29 mouse cellular contexts compared by ENCODE assay signal in genomic region chr15:7521611-7522010, GRCm38 (mm10).
DNase-seq lines count a peak whose midpoint lies in the region; ATAC-seq and TF ChIP-seq lines count a peak whose summit lies in the region.
"Had no signal": no experiment of that assay in that cellular context is flagged by ENCODE, and none has a peak within 500 bp of the region (broad histone marks: within the 10 kb centered on the region; RNA-seq: fewer than 3 reads in every experiment).

No protein-coding gene starts in this region.

- no peak overlapping the region for H3K27ac ChIP-seq in heart, embryonic 11.5 days (ENCODE audit: low read depth, low read length)
- H3K27ac ChIP-seq in cerebellum, adult 2 months (ENCODE audit: insufficient read depth, low read length) = no peak overlapping the region
- no peak overlapping the region for H3K27ac ChIP-seq in layer of hippocampus, adult 2 months
- H3K27ac ChIP-seq in gastrocnemius, adult 2 months = no peak overlapping the region
- H3K27ac ChIP-seq: heart, embryonic 15.5 days; hindbrain, embryonic 12.5 days; hindbrain, postnatal 0 days; intestine, embryonic 15.5 days; liver, embryonic 14.5 days; midbrain, embryonic 10.5 days; midbrain, embryonic 15.5 days; neural tube, embryonic 12.5 days; stomach, postnatal 0 days had no signal

- H3K27me3 ChIP-seq in heart, embryonic 11.5 days (ENCODE audit: control insufficient read depth, insufficient read depth, low read length) = no peaks in the 10 kb centered on the region
- no peaks in the 10 kb centered on the region for H3K27me3 ChIP-seq in cerebellum, adult 2 months (ENCODE audit: control insufficient read depth, insufficient read depth, low read length)
- H3K27me3 ChIP-seq: heart, embryonic 15.5 days; hindbrain, embryonic 12.5 days; intestine, embryonic 15.5 days; midbrain, embryonic 15.5 days; neural tube, embryonic 12.5 days had no signal

- DNase-seq in heart, adult 11 months = peak; percentile 40
- peak; percentile 9 for DNase-seq in brain, adult 2 months (ENCODE audit: low read depth, low spot score)
- DNase-seq in cerebellum, adult 2 months = peak; percentile 37 to 70
- peak; percentile 64 to 80 for DNase-seq in cerebellum, postnatal 14 days
- no peak for DNase-seq in layer of hippocampus, adult 2 months (ENCODE audit: low spot score in 2 of 2)
- DNase-seq in gastrocnemius, adult 2 months = no peak
- DNase-seq: adrenal gland, postnatal 10 days; kidney, adult 8-10 months; kidney, postnatal 36 days; liver; lung, embryonic 14.5 days; lung, postnatal 14 days; right cerebral cortex, postnatal 4 days; thymus, adult 18-20 months; thymus, postnatal 4 days had no signal

- H3K4me2 ChIP-seq in heart, embryonic 11.5 days = no peak overlapping the region
- H3K4me2 ChIP-seq: heart, embryonic 15.5 days; hindbrain, embryonic 12.5 days; intestine, embryonic 15.5 days; lung, embryonic 14.5 days; midbrain, embryonic 15.5 days; neural tube, embryonic 12.5 days had no signal

- no peak for TF ChIP-seq POLR2A in cerebellum, adult 2 months (IDR thresholded peaks at IDR 0.05; ENCODE audit: borderline replicate concordance, insufficient read depth, low read length)

- TF ChIP-seq CTCF in cerebellum, adult 2 months (IDR thresholded peaks at IDR 0.05; ENCODE audit: borderline replicate concordance, insufficient read depth, low read depth, low read length) = no peak
- no peak for TF ChIP-seq CTCF in layer of hippocampus, adult 2 months (conservative IDR thresholded peaks at IDR 0.05)
- no peak for TF ChIP-seq CTCF in gastrocnemius, adult 2 months (IDR thresholded peaks at IDR 0.05)

- H3K9me3 ChIP-seq in heart, embryonic 11.5 days (replicated peaks; ENCODE audit: control insufficient read depth, low read length) = no peaks in the 10 kb centered on the region
- H3K9me3 ChIP-seq: heart, embryonic 15.5 days; hindbrain, embryonic 12.5 days; intestine, embryonic 15.5 days; midbrain, embryonic 10.5 days; midbrain, embryonic 15.5 days; neural tube, embryonic 12.5 days had no signal

- no peak overlapping the region for H3K4me3 ChIP-seq in heart, embryonic 11.5 days (ENCODE audit: low read depth, low read length)
- H3K4me3 ChIP-seq in cerebellum, adult 2 months (replicated peaks; ENCODE audit: insufficient read depth, low read depth, low read length) = no peak overlapping the region
- H3K4me3 ChIP-seq in layer of hippocampus, adult 2 months = no peak overlapping the region
- no peak overlapping the region for H3K4me3 ChIP-seq in gastrocnemius, adult 2 months
- H3K4me3 ChIP-seq: erythroblast, embryonic 14.5 days; heart, embryonic 15.5 days; hindbrain, embryonic 12.5 days; intestine, embryonic 15.5 days; midbrain, embryonic 10.5 days; midbrain, embryonic 15.5 days; myocyte; neural tube, embryonic 12.5 days had no signal

- no peaks in the 10 kb centered on the region for H3K36me3 ChIP-seq in heart, embryonic 11.5 days (ENCODE audit: control insufficient read depth, insufficient read depth, low read length)
- H3K36me3 ChIP-seq: heart, embryonic 15.5 days; hindbrain, embryonic 12.5 days; intestine, embryonic 15.5 days; midbrain, embryonic 10.5 days; midbrain, embryonic 15.5 days; neural tube, embryonic 12.5 days had no signal

- ATAC-seq in heart, embryonic 11.5 days (replicated peaks; ENCODE audit: insufficient number of reproducible peaks, low FRiP score, low TSS enrichment) = no peak
- ATAC-seq: forebrain, embryonic 16.5 days; hindbrain, postnatal 0 days; intestine, embryonic 15.5 days; midbrain, embryonic 15.5 days; Patski had no signal

- no peaks in the 10 kb centered on the region for H3K4me1 ChIP-seq in heart, embryonic 11.5 days (ENCODE audit: control insufficient read depth, insufficient read depth, low read length)
- H3K4me1 ChIP-seq in cerebellum, adult 2 months (ENCODE audit: control insufficient read depth, insufficient read depth, low read length) = no peaks in the 10 kb centered on the region
- H3K4me1 ChIP-seq: heart, embryonic 15.5 days; hindbrain, embryonic 12.5 days; intestine, embryonic 15.5 days; midbrain, embryonic 10.5 days; midbrain, embryonic 15.5 days; neural tube, embryonic 12.5 days had no signal

- intact Hi-C loops in gastrocnemius, adult 2 months (cut with DNase I) = no loop called here

- no peak overlapping the region for H3K9ac ChIP-seq in heart, embryonic 11.5 days (ENCODE audit: low read depth, low read length)
- H3K9ac ChIP-seq: heart, embryonic 15.5 days; hindbrain, embryonic 12.5 days; intestine, embryonic 15.5 days; liver, embryonic 14.5 days; lung, embryonic 14.5 days; midbrain, embryonic 15.5 days; neural tube, embryonic 12.5 days had no signal

- WGBS in heart, embryonic 11.5 days (ENCODE audit: insufficient replicate concordance) = 63% methylated on average over 9 of the region's 9 CpGs
- 8% methylated on average over 9 of the region's 9 CpGs for WGBS in cerebellum, adult 2 months

Comparison
In these comparisons a context has a peak if more than half of its experiments do, and no peak if none do; other contexts are left out.
1. DNase-seq: peak in heart, adult 11 months (single experiment), brain, adult 2 months (single experiment), cerebellum, adult 2 months (2 of 2) and cerebellum, postnatal 14 days (2 of 2); none in layer of hippocampus, adult 2 months (0 of 2) and gastrocnemius, adult 2 months (single experiment).